Mouse (Mus musculus) liver, embryonic 15.5 days (tissue): ENCODE results near the gene Celsr2. TPM values are rescaled to one million over a fixed set of nuclear protein-coding genes. Genes with fewer than 3 reads are reported as not detected.

Source experiments
- ATAC-seq: fragments of 200-750 bp; cut with Nextera tagmentation; 2 replicates; pipeline ENCODE4 v1.8.0; 2017; ENCODE audit warnings: moderate number of reproducible peaks, mild to moderate bottlenecking, moderate library complexity; ENCODE audit not compliant: insufficient read depth
- H3K27ac ChIP-seq: fragments of 300-500 bp; sonication (generic); replicated peaks from 2 replicates; pipeline ENCODE4 v1.5.1; 2015; ENCODE audit warnings: mild to moderate bottlenecking, inconsistent platforms
- H3K27me3 ChIP-seq: fragments of 300-500 bp; sonication (generic); 2 replicates; pipeline ENCODE4 v1.6.1; 2015; ENCODE audit warnings: mild to moderate bottlenecking, inconsistent platforms
- H3K36me3 ChIP-seq: fragments of 300-500 bp; sonication (generic); replicated peaks from 2 replicates; pipeline ENCODE4 v1.6.1; 2015; ENCODE audit warnings: moderate library complexity, mild to moderate bottlenecking, inconsistent platforms
- H3K4me1 ChIP-seq: fragments of 300-500 bp; sonication (generic); replicated peaks from 2 replicates; pipeline ENCODE4 v1.6.1; 2015; ENCODE audit warnings: inconsistent platforms
- H3K4me2 ChIP-seq: fragments of 300-500 bp; sonication (generic); 2 replicates; pipeline ENCODE4 v1.6.1; 2015; ENCODE audit warnings: moderate library complexity, mild to moderate bottlenecking, inconsistent platforms
- H3K4me3 ChIP-seq: fragments of 300-500 bp; sonication (generic); replicated peaks from 2 replicates; pipeline ENCODE4 v1.5.1; 2015; ENCODE audit warnings: mild to moderate bottlenecking, inconsistent platforms
- H3K9ac ChIP-seq: fragments of 300-500 bp; sonication (generic); 2 replicates; pipeline ENCODE4 v1.6.1; 2015; ENCODE audit warnings: moderate library complexity, mild to moderate bottlenecking, inconsistent platforms
- H3K9me3 ChIP-seq: fragments of 300-500 bp; sonication (generic); replicated peaks from 2 replicates; pipeline ENCODE4 v1.6.1; 2016; ENCODE audit warnings: inconsistent platforms
- WGBS: fragments of 180-500 bp; shearing (Covaris S2); methylation state at CpG from one replicate; pipeline ENCODE4 v1.1.7; 2015; ENCODE audit warnings: mixed read lengths; ENCODE audit not compliant: insufficient replicate concordance; 5-methylcytosine and 5-hydroxymethylcytosine counted together
- polyA plus RNA-seq: library from polyadenylated mRNA; unstranded; fragments of >200 nt; fragmentation: Nextera tagmentation; extraction: Ambion mirVana; gene quantifications from 2 replicates; pipeline ENCODE4 v1.2.1, GENCODE M21; 2015

The Celsr2 gene
- polyA plus RNA-seq = 0.24 and 0.36 TPM in 2 replicates

- peak within 1 kb of the TSS; percentile 61 for H3K4me3 ChIP-seq
- H3K27me3 ChIP-seq = peaks cover 50% of the 10 kb centered on the region
- peaks cover 8% of the 10 kb centered on the region; the same call in 1 of the 2 replicates for H3K9me3 ChIP-seq
- 9% methylated on average over 64 of the region's 67 CpGs for WGBS
- peaks cover 14% of the 10 kb centered on the region for H3K4me1 ChIP-seq
- no peaks in the 10 kb centered on the region for H3K36me3 ChIP-seq
- H3K27ac ChIP-seq = no peak within 1 kb of the TSS
- H3K4me2 ChIP-seq = peak within 1 kb of the TSS; percentile 94
- peak; percentile 11; the same call in 1 of the 2 replicates for ATAC-seq
- peak within 1 kb of the TSS; percentile 49; the same call in 1 of the 2 replicates for H3K9ac ChIP-seq
These were observed at the start of gene Celsr2 for GRCm38 (mm10) chr3:108414857-108415830. Gene Celsr2 (minus strand): TSS chr3:108415552.

- no peaks in the 10 kb centered on the region for H3K9me3 ChIP-seq
- H3K4me2 ChIP-seq = peak overlapping the region; percentile 41
- 0 out of 2 replicates have a peak overlapping the region, but pooled peaks have one; percentile 7 for H3K4me3 ChIP-seq
- H3K27ac ChIP-seq = no peak overlapping the region
- no peak overlapping the region for H3K9ac ChIP-seq
- WGBS = 36% methylated on average over 10 of the region's 10 CpGs
- ATAC-seq = peak; percentile 28; the same call in 1 of the 2 replicates
- no peaks in the 10 kb centered on the region for H3K27me3 ChIP-seq
- no peaks in the 10 kb centered on the region for H3K36me3 ChIP-seq
- peaks cover 6% of the 10 kb centered on the region; the same call in 1 of the 2 replicates for H3K4me1 ChIP-seq
These were observed 43.5 kb upstream of the Celsr2 start for GRCm38 (mm10) chr3:108458866-108459265.

DNA sequence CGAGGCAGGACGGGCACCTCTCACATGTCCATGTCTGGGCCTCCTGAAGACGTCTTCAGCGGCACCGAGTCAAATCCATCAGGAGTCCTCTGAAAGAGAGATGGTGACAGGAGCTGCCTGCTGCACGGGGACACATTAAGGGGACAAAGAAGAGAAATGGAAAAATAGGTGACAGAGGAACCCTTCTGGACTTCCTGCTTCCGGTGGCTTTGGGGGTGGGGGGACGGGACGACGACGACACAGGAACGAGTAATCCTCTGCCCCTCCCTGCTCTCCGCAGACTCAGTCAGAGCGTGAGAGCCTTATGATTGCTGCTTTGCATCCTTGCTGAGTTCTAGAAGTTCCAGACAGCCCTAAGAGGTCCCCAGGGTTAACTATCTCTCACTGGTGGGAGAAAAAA, 43.0 kb upstream of the Celsr2 start:
- Histone ChIP-seq H3K9ac (no peak overlapping the region), H3K27me3 (no peaks in the 10 kb centered on the region; the same call in 1 of the 2 replicates), H3K4me1 (peaks cover 6% of the 10 kb centered on the region; the same call in 1 of the 2 replicates), H3K4me3 (0 out of 2 replicates have a peak overlapping the region, but pooled peaks have one; percentile 7), H3K36me3 (no peaks in the 10 kb centered on the region), H3K27ac (no peak overlapping the region), H3K9me3 (no peaks in the 10 kb centered on the region), H3K4me2 (peak overlapping the region; percentile 41)
- WGBS = 36% methylated on average over 14 of the region's 14 CpGs
- ATAC-seq = no peak

DNA sequence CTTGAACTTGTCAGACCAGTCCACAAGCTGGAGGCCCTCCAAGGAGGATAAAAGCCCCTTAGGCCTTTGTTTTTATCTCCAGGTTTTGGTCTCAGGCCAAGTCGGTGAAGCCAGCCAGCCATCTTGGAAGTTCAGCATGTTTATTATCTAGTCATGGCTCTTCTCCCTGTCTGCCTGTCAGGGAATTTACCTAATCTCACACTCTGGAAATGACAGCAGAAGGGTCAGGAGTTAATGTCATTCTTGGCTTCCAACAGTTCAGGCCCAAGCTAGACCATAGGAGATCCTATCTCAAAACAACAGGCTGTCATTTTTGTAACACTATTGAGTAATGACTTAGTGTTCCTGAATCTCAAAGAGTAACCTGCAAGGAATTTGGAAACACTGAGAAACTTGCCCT, 38.8 kb upstream of the Celsr2 start:
- no peaks in the 10 kb centered on the region; the same call in 1 of the 2 replicates for H3K27me3 ChIP-seq
- no peaks in the 10 kb centered on the region for H3K36me3 ChIP-seq
- H3K4me3 ChIP-seq = no peak overlapping the region
- H3K27ac ChIP-seq = no peak overlapping the region
- ATAC-seq = no peak
- peaks cover 6% of the 10 kb centered on the region; the same call in 1 of the 2 replicates for H3K4me1 ChIP-seq
- no peak overlapping the region for H3K4me2 ChIP-seq
- 58% methylated on average over 1 of the region's 1 CpGs for WGBS
- H3K9ac ChIP-seq = no peak overlapping the region
- H3K9me3 ChIP-seq = no peaks in the 10 kb centered on the region

- Histone ChIP-seq H3K27ac (no peak overlapping the region), H3K4me1 (no peaks in the 10 kb centered on the region), H3K9me3 (no peaks in the 10 kb centered on the region), H3K4me3 (no peak overlapping the region), H3K4me2 (no peak overlapping the region), H3K36me3 (no peaks in the 10 kb centered on the region), H3K9ac (no peak overlapping the region), H3K27me3 (peaks cover 4% of the 10 kb centered on the region)
- 62% methylated on average over 2 of the region's 2 CpGs for WGBS
- no peak for ATAC-seq
These were observed 36.6 kb upstream of the Celsr2 start for GRCm38 (mm10) chr3:108451969-108452368.

- WGBS = 15% methylated on average over 6 of the region's 6 CpGs
- ATAC-seq = peak; percentile 9
These were observed 30.0 kb upstream of the Celsr2 start for GRCm38 (mm10) chr3:108445366-108445705.

DNA sequence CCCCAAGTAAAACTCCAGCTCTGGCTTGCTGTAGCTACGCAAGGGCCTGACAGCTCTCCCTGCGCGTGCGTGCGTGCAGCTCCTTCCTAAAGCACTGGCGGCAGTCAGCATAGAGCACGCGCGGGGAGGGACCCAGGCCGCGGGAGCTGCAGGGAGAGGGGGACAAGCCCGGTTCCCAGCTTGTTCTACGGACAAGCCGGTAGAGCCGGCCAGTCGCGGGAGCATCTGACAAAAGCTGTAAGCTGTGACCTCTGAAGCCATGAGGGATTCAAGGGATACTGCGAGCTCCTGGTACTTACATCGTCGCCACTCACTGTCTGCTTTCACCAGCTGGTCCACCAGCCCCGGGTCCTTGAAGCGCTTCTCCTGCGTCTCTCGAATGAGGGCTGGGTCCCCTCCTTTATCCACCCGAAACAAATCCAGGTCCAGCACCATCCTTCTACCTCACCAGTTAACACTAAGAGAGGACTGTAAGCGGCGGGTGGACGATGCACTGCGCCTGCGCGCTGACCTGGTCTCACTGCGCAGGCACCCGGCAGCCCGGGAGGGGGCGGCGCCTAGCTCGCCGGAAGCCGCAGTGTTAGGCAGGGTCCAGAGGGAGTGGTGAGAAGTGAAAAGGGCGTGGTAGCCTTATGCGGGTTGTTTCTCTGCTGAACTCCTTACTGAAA, 29.5 kb upstream of the Celsr2 start, which contains the start of gene Sars:
Gene Sars, minus strand, starts transcription at position 512 of the 668 bp plus-strand sequence.
- Histone ChIP-seq H3K9ac (peak within 1 kb of the TSS; percentile 76), H3K27ac (peak within 1 kb of the TSS; percentile 82), H3K27me3 (peaks cover 4% of the 10 kb centered on the region; the same call in 1 of the 2 replicates), H3K4me3 (peak within 1 kb of the TSS; percentile 78), H3K36me3 (peaks cover 24% of the 10 kb centered on the region), H3K4me2 (peak within 1 kb of the TSS; percentile 73), H3K9me3 (no peaks in the 10 kb centered on the region), H3K4me1 (peaks cover 33% of the 10 kb centered on the region)
- peak; percentile 95 for ATAC-seq
- WGBS = under 1% methylated on average over 41 of the region's 41 CpGs

More at GRCm38 (mm10) chr3:108445366-108445705, 30.0 kb upstream of the Celsr2 start:
- H3K9me3 ChIP-seq = no peaks in the 10 kb centered on the region
- H3K36me3 ChIP-seq = peaks cover 22% of the 10 kb centered on the region
- peak overlapping the region; percentile 73 for H3K4me2 ChIP-seq
- peak overlapping the region; percentile 76 for H3K9ac ChIP-seq
- peak overlapping the region; percentile 78 for H3K4me3 ChIP-seq
- peaks cover 4% of the 10 kb centered on the region; the same call in 1 of the 2 replicates for H3K27me3 ChIP-seq
- H3K27ac ChIP-seq = peak overlapping the region; percentile 64
- H3K4me1 ChIP-seq = peaks cover 33% of the 10 kb centered on the region

- peak overlapping the region; percentile 78 for H3K4me3 ChIP-seq
- H3K9me3 ChIP-seq = no peaks in the 10 kb centered on the region
- peak overlapping the region; percentile 73 for H3K4me2 ChIP-seq
- H3K36me3 ChIP-seq = peaks cover 28% of the 10 kb centered on the region
- peak overlapping the region; percentile 76 for H3K9ac ChIP-seq
- peaks cover 4% of the 10 kb centered on the region; the same call in 1 of the 2 replicates for H3K27me3 ChIP-seq
- peaks cover 34% of the 10 kb centered on the region for H3K4me1 ChIP-seq
- ATAC-seq = peak; percentile 62
- H3K27ac ChIP-seq = peak overlapping the region; percentile 82
- 4% methylated on average over 8 of the region's 8 CpGs for WGBS
These were observed 28.7 kb upstream of the Celsr2 start for GRCm38 (mm10) chr3:108444029-108444428.

DNA sequence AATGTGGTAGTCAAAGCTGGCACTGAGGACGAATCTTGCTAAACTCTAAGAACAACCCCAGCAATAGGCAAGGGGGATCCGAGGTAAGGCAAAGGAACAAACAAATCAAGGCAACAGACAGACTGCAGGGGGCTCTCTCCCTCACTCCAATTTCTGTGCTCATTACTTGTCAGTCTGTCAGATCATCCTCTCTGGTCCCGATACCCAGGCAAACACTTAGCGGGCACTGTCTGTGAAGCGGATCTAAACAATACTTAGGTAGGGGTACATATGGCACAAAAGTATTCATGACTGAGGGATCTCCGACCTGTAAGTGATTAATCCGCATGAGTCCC, 21.0 kb upstream of the Celsr2 start:
- no peak for ATAC-seq
- H3K27me3 ChIP-seq = no peaks in the 10 kb centered on the region
- H3K4me3 ChIP-seq = no peak overlapping the region
- no peak overlapping the region for H3K27ac ChIP-seq
- 80% methylated on average over 7 of the region's 7 CpGs for WGBS
- no peak overlapping the region for H3K9ac ChIP-seq
- H3K4me1 ChIP-seq = 0 out of 2 replicates have a peak, but pooled peaks cover 6% of the 10 kb centered on the region
- no peaks in the 10 kb centered on the region for H3K9me3 ChIP-seq
- peaks cover 80% of the 10 kb centered on the region for H3K36me3 ChIP-seq
- H3K4me2 ChIP-seq = no peak overlapping the region

GRCm38 (mm10) chr3:108435701-108436379, 20.5 kb upstream of the Celsr2 start:
- H3K27ac ChIP-seq = no peak overlapping the region
- no peak overlapping the region for H3K9ac ChIP-seq
- no peak; the same call in 1 of the 2 replicates for ATAC-seq
- peaks cover 80% of the 10 kb centered on the region for H3K36me3 ChIP-seq
- no peaks in the 10 kb centered on the region for H3K27me3 ChIP-seq
- no peak overlapping the region for H3K4me3 ChIP-seq
- WGBS = 74% methylated on average over 17 of the region's 17 CpGs
- H3K4me2 ChIP-seq = no peak overlapping the region
- no peaks in the 10 kb centered on the region for H3K9me3 ChIP-seq
- H3K4me1 ChIP-seq = 0 out of 2 replicates have a peak, but pooled peaks cover 6% of the 10 kb centered on the region
